Mouse (Mus musculus) MEL (cell line): ENCODE measurements at regions not wholly inside any gene's neighbourhood (a gene's known extent, or its start where the extent isn't known, plus 50 kb on each side); places are given as distances from the start of the nearest gene placed in this dataset.

Experiments used
- CTCF ChIP-seq, 3 experiments: IDR thresholded peaks in 2 of 3; conservative IDR thresholded peaks in 1 of 3; 2 replicates each; pipeline ENCODE4 v1.5.1; 2011 to 2012; ENCODE audit warnings: low read length in 3 of 3, low read depth in 2 of 3, mild to moderate bottlenecking in 2 of 3, improper control_type of control experiment in 1 of 3, inconsistent platforms in 1 of 3, mixed read lengths in 1 of 3, moderate library complexity in 1 of 3; ENCODE audit not compliant: control insufficient read depth in 1 of 3, insufficient read depth in 1 of 3, poor library complexity in 1 of 3, severe bottlenecking in 1 of 3
- GABPA ChIP-seq: IDR thresholded peaks from 2 replicates; pipeline ENCODE4 v1.6.1; 2012; ENCODE audit warnings: low read depth, mild to moderate bottlenecking, inconsistent platforms, low read length, improper control_type of control experiment, moderate library complexity
- HCFC1 ChIP-seq: IDR thresholded peaks from 2 replicates; pipeline ENCODE4 v1.6.1; 2012; ENCODE audit warnings: low read depth, mild to moderate bottlenecking, inconsistent platforms, low read length, improper control_type of control experiment, moderate library complexity
- MAX ChIP-seq: IDR thresholded peaks from 2 replicates; pipeline ENCODE4 v1.6.1; 2011; ENCODE audit warnings: low read length, improper control_type of control experiment
- MYB ChIP-seq: IDR thresholded peaks from 2 replicates; pipeline ENCODE4 v1.6.1; 2011; ENCODE audit warnings: mild to moderate bottlenecking, low read depth, low read length, improper control_type of control experiment
- POLR2A ChIP-seq, 2 experiments: IDR thresholded peaks; 2 replicates each; pipeline ENCODE4 v1.6.1; 2011 to 2012; ENCODE audit warnings: low read length in 2 of 2, mild to moderate bottlenecking in 2 of 2, control low read depth in 1 of 2, improper control_type of control experiment in 1 of 2, low read depth in 1 of 2, moderate library complexity in 1 of 2; ENCODE audit not compliant: control insufficient read depth in 1 of 2, insufficient read depth in 1 of 2, poor library complexity in 1 of 2
- ZNF384 ChIP-seq: IDR thresholded peaks from 2 replicates; pipeline ENCODE4 v1.6.1; 2012; ENCODE audit warnings: low read depth, mild to moderate bottlenecking, inconsistent platforms, low read length, improper control_type of control experiment

GRCm38 (mm10) chr5:54180192-54180611 is 181.9 kb downstream of the Stim2 start:
- TF ChIP-seq ZNF384, result no peak
- TF ChIP-seq CTCF (IDR thresholded peaks at IDR 0.05 in 2 of 3, conservative IDR thresholded peaks at IDR 0.05 in 1 of 3; ENCODE audit: control insufficient read depth in 1 of 3, insufficient read depth in 1 of 3, low read depth in 2 of 3, low read length in 3 of 3, poor library complexity in 1 of 3, severe bottlenecking in 1 of 3), result no peak
- no peak for TF ChIP-seq MAX
- TF ChIP-seq POLR2A (IDR thresholded peaks at IDR 0.05; ENCODE audit: control insufficient read depth in 1 of 2, insufficient read depth in 1 of 2, low read depth in 1 of 2, low read length in 2 of 2, poor library complexity in 1 of 2), result no peak
- TF ChIP-seq MYB, result no peak
- TF ChIP-seq HCFC1, result no peak
- no peak for TF ChIP-seq GABPA
